Mouse (Mus musculus) lung, adult 2 months (tissue): ENCODE measurements around the gene Tead3.

Source experiments
- CTCF ChIP-seq: fragments of 200-500 bp; IDR thresholded peaks from 2 replicates; pipeline ENCODE4 v1.5.1; 2011; ENCODE audit warnings: mild to moderate bottlenecking, low read length, control low read depth; ENCODE audit not compliant: insufficient read depth
- POLR2A ChIP-seq: fragments of 200-500 bp; IDR thresholded peaks from 2 replicates; pipeline ENCODE4 v1.6.1; 2011; ENCODE audit warnings: low read depth, mild to moderate bottlenecking, control low read depth, low read length, borderline replicate concordance; ENCODE audit errors: extremely low read depth

DNA sequence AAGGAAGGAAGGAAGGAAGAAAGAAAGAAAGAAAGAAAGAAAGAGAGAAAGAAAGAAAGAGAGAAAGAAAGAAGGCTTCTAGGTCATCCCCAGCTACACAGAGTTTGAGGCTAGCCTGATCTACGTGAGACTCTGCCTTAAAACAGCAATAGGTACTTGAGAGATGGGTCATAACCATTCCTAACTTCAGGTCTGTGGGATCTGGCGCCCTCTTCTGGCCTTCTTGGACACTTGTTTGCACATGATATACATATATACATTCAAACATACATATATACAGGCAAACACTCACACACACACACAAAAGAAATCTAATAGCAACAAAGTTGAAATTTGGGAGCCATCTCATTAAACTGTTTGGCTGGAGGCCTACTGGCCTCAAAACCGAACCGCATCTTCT is 33.7 kb upstream of the Tead3 start:
- TF ChIP-seq CTCF (peak; percentile 17; the same call in 1 of the 2 replicates), POLR2A (no peak)
